Mouse (Mus musculus) limb, embryonic 12.5 days (tissue): ENCODE data around the gene E2f6. TPM values are rescaled to one million over a fixed set of nuclear protein-coding genes. Genes with fewer than 3 reads are reported as not detected.

Source experiments
- ATAC-seq: fragments of 200-750 bp; cut with Nextera tagmentation; 2 replicates; pipeline ENCODE4 v1.8.0; 2017; ENCODE audit warnings: low read depth, moderate TSS enrichment; ENCODE audit not compliant: insufficient number of reproducible peaks, insufficient read depth, low FRiP score, low TSS enrichment
- H3K27ac ChIP-seq: fragments of 300-500 bp; sonication (generic); 2 replicates; pipeline ENCODE4 v1.5.1; 2016; ENCODE audit warnings: mild to moderate bottlenecking, moderate library complexity
- H3K27me3 ChIP-seq: fragments of 300-500 bp; sonication (generic); 2 replicates; pipeline ENCODE4 v1.6.1; 2016; ENCODE audit warnings: mild to moderate bottlenecking, moderate library complexity
- H3K36me3 ChIP-seq: fragments of 300-500 bp; sonication (generic); 2 replicates; pipeline ENCODE4 v1.6.1; 2016; ENCODE audit warnings: mild to moderate bottlenecking, moderate library complexity
- H3K4me1 ChIP-seq: fragments of 300-500 bp; sonication (generic); replicated peaks from 2 replicates; pipeline ENCODE4 v1.6.1; 2016
- H3K4me2 ChIP-seq: fragments of 300-500 bp; sonication (generic); 2 replicates; pipeline ENCODE4 v1.6.1; 2016; ENCODE audit warnings: mild to moderate bottlenecking, moderate library complexity
- H3K4me3 ChIP-seq: fragments of 300-500 bp; sonication (generic); replicated peaks from 2 replicates; pipeline ENCODE4 v1.5.1; 2016; ENCODE audit warnings: mild to moderate bottlenecking
- H3K9ac ChIP-seq: fragments of 300-500 bp; sonication (generic); replicated peaks from 2 replicates; pipeline ENCODE4 v1.6.1; 2016; ENCODE audit warnings: mild to moderate bottlenecking, moderate library complexity
- H3K9me3 ChIP-seq: fragments of 300-500 bp; sonication (generic); 2 replicates; pipeline ENCODE4 v1.6.1; 2016; ENCODE audit warnings: mild to moderate bottlenecking, moderate library complexity
- WGBS: fragments of 180-500 bp; shearing (Covaris S2); methylation state at CpG from one replicate; pipeline ENCODE4 v1.1.7; 2016; 5-methylcytosine and 5-hydroxymethylcytosine counted together
- polyA plus RNA-seq: library from polyadenylated mRNA; unstranded; fragments of >200 nt; fragmentation: Nextera tagmentation; extraction: Ambion mirVana; gene quantifications from 2 replicates; pipeline ENCODE4 v1.2.1, GENCODE M21; 2016

Gene E2f6
- polyA plus RNA-seq, 1 experiment from 2014 or later, result 75.8 TPM

DNA sequence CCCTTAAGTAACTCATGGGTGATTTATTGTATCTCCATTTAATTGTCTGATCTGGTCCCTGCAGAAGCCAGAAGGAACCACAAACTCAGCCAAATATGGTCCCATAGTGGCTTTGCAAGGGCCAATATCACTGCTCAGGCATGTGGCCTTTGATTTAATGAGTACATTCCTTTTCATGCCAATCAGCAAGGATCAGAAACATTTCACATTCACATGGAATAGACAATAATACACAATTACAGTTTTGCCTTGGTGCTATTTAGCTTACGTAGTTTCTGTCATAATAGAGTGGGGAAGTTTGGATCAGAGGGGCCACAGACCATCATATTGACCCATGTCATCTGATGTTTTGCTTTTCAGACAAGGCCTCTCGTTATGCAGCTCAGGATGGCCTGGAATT lies 37.7 kb downstream of the E2f6 start:
- H3K27ac ChIP-seq, result no peak overlapping the region
- 83% methylated on average over 2 of the region's 2 CpGs for WGBS
- H3K9me3 ChIP-seq, result no peaks in the 10 kb centered on the region
- H3K27me3 ChIP-seq, result no peaks in the 10 kb centered on the region
- no peaks in the 10 kb centered on the region for H3K36me3 ChIP-seq
- no peak overlapping the region for H3K4me3 ChIP-seq
- no peak for ATAC-seq
- no peak overlapping the region for H3K4me2 ChIP-seq
- peaks cover 11% of the 10 kb centered on the region for H3K4me1 ChIP-seq
- no peak overlapping the region for H3K9ac ChIP-seq

DNA sequence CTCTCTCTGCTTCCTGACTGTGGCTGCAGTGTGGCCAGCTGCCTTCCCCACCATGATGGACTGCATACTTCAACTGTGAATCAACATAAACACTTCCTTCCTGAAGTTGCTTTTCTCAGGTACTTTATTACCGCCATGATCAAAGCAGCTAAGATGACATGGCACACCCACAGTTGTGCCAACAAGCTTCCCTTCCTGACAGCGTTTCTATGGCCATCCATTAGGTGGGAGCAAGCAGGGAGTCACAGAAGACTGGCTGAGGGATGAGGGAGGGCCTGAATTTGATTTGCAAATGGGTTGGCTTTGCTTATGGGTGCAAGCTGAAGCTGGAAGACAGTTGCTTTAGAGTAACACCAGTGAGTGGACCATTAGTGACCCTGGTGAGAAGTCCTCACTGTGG lies 39.1 kb downstream of the E2f6 start:
- Histone ChIP-seq H3K4me3 (no peak overlapping the region), H3K4me1 (peaks cover 11% of the 10 kb centered on the region), H3K36me3 (no peaks in the 10 kb centered on the region), H3K9ac (no peak overlapping the region), H3K9me3 (no peaks in the 10 kb centered on the region), H3K27me3 (no peaks in the 10 kb centered on the region), H3K4me2 (no peak overlapping the region), H3K27ac (no peak overlapping the region)
- no peak for ATAC-seq
- 46% methylated on average over 2 of the region's 2 CpGs for WGBS

DNA sequence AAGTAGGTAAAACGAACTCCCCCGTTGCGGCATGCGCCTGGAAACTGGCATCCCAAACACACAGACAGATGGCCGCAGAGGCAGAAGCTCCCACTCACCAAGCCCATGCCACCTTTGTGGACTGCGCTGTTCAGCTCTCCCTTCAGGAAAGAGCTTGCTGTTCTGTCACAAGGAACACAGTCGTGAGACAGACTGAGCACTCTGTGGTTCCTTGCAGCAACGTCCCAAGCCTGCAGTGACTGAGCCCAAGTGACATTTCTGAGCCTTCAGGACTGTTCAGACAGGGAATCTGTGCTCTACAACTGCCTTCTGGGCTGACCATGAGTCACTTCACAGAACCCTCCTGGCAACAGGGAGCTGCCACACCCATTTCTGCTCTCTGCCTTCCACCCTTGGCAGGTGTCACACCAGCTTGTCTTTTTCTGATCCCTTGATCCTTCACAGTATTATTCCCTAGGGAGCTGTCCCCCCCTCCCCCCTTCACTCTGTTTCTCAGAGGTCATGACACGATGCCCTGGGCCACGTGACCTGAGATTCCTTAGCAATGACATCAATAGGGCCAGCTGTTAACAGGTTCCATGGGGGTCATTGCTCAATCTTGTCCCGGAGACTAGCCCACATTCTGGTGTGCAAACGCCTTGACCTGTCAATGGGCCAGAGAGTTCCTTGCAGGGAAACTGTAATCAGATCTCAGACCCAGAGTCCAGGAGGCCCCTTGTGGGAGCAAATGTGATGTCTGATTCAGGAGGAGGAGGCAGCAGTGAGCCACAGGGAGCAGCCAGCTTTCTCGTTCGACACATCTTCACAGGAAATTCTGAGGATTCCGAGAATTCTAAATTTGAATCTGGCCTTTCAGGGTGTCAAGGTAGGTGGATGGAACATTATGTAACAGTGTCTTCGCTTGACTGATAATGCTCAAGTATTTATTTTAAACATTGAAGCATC lies 39.9 kb downstream of the E2f6 start:
- 46% methylated on average over 16 of the region's 16 CpGs for WGBS
- Histone ChIP-seq H3K36me3 (no peaks in the 10 kb centered on the region), H3K4me3 (no peak overlapping the region), H3K9ac (no peak overlapping the region), H3K4me2 (no peak overlapping the region), H3K9me3 (no peaks in the 10 kb centered on the region), H3K27me3 (no peaks in the 10 kb centered on the region), H3K4me1 (peaks cover 9% of the 10 kb centered on the region), H3K27ac (no peak overlapping the region)
- ATAC-seq, result no peak

DNA sequence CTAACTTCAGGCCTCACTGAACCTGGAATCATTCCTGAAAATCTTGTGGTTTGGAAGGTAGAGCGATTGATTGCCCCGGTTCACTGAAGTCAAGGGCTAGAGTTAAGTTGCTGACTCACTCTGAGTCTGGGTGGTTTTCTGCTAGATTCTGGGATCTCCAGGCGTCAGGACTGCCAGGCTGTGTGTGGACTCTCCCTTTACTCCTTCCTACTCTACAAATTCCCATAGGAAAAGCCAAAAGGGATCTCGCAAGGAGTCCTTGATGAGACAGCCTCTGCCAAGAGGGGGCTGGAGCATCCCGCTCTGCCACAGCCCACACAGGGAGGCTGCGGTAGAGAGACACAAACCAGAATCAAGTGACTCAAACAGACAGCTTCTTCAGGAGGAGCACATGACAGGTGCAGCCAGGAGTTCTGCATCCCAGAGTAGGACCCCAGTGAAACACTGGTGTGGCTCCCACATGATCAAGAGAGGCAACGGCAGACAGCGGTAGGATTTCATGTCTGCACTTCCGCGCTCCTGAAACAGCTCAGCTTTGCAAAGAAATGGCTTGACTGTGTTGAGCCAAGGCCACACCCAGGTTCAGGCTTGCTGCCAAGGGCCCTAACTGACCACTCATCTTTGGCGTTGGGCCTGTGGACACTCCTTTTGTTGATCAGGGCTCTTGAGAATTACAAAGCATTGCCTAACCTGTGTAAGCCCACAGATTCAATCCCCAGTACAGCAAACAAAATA lies 42.8 kb downstream of the E2f6 start:
- Histone ChIP-seq H3K27me3 (no peaks in the 10 kb centered on the region), H3K4me3 (no peak overlapping the region), H3K9me3 (no peaks in the 10 kb centered on the region), H3K4me2 (no peak overlapping the region), H3K36me3 (no peaks in the 10 kb centered on the region), H3K27ac (no peak overlapping the region), H3K4me1 (peaks cover 13% of the 10 kb centered on the region), H3K9ac (no peak overlapping the region)
- no peak for ATAC-seq
- WGBS, result 86% methylated on average over 11 of the region's 11 CpGs

DNA sequence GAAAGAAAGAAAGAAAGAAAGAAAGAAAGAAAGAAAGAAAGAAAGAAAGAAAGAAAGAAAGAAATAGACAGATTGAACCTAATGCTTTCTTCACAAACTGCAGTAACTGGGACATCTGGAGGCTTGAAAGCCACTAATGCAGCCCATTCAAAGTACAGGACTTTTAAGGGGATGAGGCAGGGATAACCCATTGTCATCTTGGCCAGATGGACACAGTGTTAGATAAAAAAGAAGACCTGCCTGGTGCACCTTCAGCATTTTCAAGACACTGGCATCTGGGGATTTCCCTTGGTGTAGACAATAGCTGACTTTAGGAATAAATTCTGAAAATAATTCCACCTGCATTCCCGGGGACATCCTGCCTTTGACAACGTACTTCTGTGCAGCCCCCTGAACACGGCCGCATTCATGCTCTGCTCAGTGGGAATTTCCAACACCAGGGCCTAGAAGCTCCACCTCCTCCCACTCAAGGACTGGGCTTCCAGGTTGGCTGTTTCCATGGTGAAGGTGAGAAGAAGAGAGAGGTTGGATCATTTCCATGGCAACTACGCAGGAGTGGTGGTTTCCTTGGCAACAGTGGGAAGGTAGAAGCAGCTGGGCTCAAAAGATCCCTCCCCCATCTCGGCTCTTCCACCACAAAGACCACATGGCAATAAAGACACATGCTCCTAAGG lies 45.0 kb downstream of the E2f6 start:
- ATAC-seq, result peak; percentile 47; the same call in 1 of the 2 replicates
- WGBS, result 33% methylated on average over 6 of the region's 6 CpGs
- H3K27me3 ChIP-seq, result no peaks in the 10 kb centered on the region
- no peaks in the 10 kb centered on the region for H3K36me3 ChIP-seq
- H3K9ac ChIP-seq, result no peak overlapping the region
- H3K4me1 ChIP-seq, result peaks cover 11% of the 10 kb centered on the region
- no peak overlapping the region for H3K27ac ChIP-seq
- no peak overlapping the region for H3K4me2 ChIP-seq
- no peaks in the 10 kb centered on the region for H3K9me3 ChIP-seq
- no peak overlapping the region for H3K4me3 ChIP-seq

DNA sequence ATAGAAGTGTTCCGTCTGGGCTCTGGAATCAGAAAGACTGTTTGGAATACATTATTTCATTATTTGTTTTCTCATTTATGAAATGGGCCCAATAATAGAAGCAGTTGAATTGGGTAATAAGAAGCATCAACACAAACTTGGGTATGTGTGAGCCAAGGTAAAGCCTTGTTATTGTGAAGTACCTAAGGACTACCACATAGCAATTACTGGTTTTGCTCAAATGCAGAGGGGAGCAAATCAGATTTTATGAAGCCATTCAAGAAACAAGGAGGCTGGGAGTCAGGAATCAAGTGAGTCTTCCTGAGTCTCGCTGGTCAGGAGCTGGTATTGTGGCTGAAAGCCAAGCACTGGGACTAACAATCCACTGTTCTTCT lies 45.5 kb downstream of the E2f6 start:
- WGBS, result 53% methylated on average over 2 of the region's 2 CpGs
- ATAC-seq, result no peak
- no peak overlapping the region for H3K9ac ChIP-seq
- H3K4me3 ChIP-seq, result no peak overlapping the region
- no peaks in the 10 kb centered on the region for H3K27me3 ChIP-seq
- peaks cover 12% of the 10 kb centered on the region for H3K4me1 ChIP-seq
- no peak overlapping the region for H3K27ac ChIP-seq
- H3K4me2 ChIP-seq, result no peak overlapping the region
- H3K9me3 ChIP-seq, result no peaks in the 10 kb centered on the region
- no peaks in the 10 kb centered on the region for H3K36me3 ChIP-seq

DNA sequence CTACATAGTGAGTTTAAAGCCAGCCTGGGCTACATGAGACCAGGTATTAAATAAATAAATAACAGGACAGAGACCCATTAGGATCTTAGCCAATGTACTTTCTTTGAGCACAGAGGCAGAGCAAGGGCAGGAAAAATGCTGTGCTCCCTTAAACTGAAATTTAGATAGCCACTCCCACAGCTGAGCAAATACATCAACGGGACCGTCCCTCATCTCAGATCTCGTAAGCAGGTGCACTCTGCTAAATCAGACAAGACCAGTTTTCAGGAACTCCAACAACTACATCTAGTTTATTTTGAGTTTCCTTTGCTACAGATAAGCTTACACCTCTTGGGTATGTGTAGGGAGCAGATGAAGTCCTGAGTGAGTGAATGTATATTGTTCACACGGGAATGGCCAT lies 47.3 kb downstream of the E2f6 start:
- no peak overlapping the region for H3K27ac ChIP-seq
- H3K4me1 ChIP-seq, result peaks cover 12% of the 10 kb centered on the region
- no peaks in the 10 kb centered on the region for H3K36me3 ChIP-seq
- no peak overlapping the region for H3K9ac ChIP-seq
- no peak for ATAC-seq
- H3K4me3 ChIP-seq, result no peak overlapping the region
- no peak overlapping the region for H3K4me2 ChIP-seq
- WGBS, result 81% methylated on average over 4 of the region's 4 CpGs
- H3K27me3 ChIP-seq, result no peaks in the 10 kb centered on the region
- no peaks in the 10 kb centered on the region for H3K9me3 ChIP-seq

DNA sequence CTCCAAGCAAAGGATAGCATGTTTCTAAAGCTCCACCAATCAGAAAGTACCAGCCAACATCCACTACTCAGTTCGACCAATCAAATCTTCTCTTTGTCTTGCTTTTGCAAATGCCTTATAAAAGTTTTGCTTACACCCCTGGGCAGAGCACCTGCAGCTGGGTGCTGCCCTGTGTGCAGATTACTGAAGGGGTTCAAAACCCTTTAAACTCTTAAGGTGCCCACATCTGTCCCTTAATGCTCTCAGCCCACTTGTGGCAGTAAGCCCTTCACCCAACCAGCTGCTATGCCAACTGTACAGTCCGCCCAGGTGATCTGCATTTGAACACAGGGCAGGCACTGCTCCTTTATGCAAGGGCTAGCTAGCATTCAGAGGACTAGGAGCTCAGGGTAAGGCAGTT lies 49.0 kb downstream of the E2f6 start:
- Histone ChIP-seq H3K4me3 (no peak overlapping the region), H3K9me3 (no peaks in the 10 kb centered on the region), H3K4me2 (no peak overlapping the region), H3K4me1 (peaks cover 12% of the 10 kb centered on the region), H3K36me3 (no peaks in the 10 kb centered on the region), H3K27ac (no peak overlapping the region), H3K27me3 (no peaks in the 10 kb centered on the region), H3K9ac (no peak overlapping the region)
- no peak for ATAC-seq
- WGBS, result 82% methylated on average over 2 of the region's 2 CpGs

DNA sequence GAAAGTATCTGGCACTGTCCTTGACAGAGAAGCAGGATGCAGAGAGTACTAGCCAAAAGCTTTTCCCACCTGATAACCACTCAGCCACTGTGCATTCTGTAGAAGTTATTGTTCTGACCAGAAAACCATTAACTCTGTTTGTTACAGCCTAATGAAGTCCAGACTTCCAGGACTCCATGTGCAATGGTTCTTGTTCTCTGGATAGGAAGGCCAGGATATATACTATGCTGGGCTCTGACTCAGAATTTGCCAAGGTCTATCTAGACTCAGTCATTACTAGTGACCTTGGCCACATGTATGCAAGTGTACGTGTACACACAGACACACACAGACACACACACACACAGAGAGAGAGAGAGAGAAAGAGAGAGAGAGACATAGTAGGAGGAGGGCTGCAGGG lies 49.8 kb downstream of the E2f6 start:
- H3K9ac ChIP-seq, result no peak overlapping the region
- no peak overlapping the region for H3K4me3 ChIP-seq
- no peaks in the 10 kb centered on the region for H3K36me3 ChIP-seq
- peaks cover 12% of the 10 kb centered on the region for H3K4me1 ChIP-seq
- peak overlapping the region; percentile 51; the same call in 1 of the 2 replicates for H3K27ac ChIP-seq
- 59% methylated on average over 1 of the region's 1 CpGs for WGBS
- no peak for ATAC-seq
- no peaks in the 10 kb centered on the region for H3K9me3 ChIP-seq
- no peak overlapping the region for H3K4me2 ChIP-seq
- H3K27me3 ChIP-seq, result no peaks in the 10 kb centered on the region

DNA sequence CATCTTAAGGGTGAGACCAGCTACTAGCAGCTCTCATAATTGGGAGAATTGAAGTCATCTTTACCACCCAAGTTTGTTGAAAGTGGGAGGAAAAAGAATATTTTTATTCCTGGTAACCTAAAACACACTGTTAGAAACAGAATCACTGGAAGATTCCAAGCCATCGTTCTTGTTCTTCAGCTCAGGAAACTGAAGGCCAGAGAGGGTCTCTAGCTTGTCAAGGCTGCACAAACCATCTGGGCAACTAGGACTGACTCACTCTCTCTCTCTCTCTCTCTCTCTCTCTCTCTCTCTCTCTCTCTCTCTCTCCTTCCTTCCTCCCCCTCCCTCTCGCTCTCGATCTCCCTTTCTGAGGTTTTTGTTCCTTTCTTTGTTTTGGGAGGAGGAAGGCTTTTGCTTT lies 50.2 kb downstream of the E2f6 start:
- Histone ChIP-seq H3K4me1 (peaks cover 8% of the 10 kb centered on the region), H3K27ac (peak overlapping the region; percentile 51; the same call in 1 of the 2 replicates), H3K4me3 (no peak overlapping the region), H3K36me3 (no peaks in the 10 kb centered on the region), H3K27me3 (no peaks in the 10 kb centered on the region), H3K4me2 (no peak overlapping the region), H3K9me3 (no peaks in the 10 kb centered on the region), H3K9ac (no peak overlapping the region)
- no peak for ATAC-seq
- 77% methylated on average over 3 of the region's 3 CpGs for WGBS

DNA sequence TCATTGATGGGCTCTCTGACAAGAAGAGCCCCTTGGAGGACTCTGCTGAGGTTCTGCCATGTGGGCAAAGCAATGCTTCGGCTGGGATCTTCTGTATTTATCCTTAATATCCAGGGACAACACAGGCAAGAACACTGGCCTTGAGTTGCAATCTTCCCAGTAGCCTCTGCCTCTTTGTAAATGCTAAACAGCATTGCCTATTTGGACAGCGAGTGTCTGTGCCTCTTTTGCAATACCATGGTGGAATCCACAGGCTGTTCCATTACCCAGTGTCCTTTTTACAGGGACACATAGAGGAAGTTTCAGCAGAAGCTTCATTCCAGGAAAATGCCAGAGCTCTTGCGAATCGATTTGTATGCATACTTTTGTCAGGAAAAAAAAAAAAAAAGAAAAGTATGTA lies 53.7 kb downstream of the E2f6 start:
- Histone ChIP-seq H3K27ac (no peak overlapping the region), H3K4me3 (no peak overlapping the region), H3K27me3 (no peaks in the 10 kb centered on the region), H3K4me1 (peaks cover 20% of the 10 kb centered on the region), H3K4me2 (no peak overlapping the region), H3K9me3 (no peaks in the 10 kb centered on the region), H3K36me3 (no peaks in the 10 kb centered on the region), H3K9ac (no peak overlapping the region)
- ATAC-seq, result no peak
- WGBS, result 91% methylated on average over 4 of the region's 4 CpGs
